Mouse (Mus musculus) stomach, postnatal 0 days (tissue): ENCODE measurements at regions not wholly inside any gene's neighbourhood (a gene's known extent, or its start where the extent isn't known, plus 50 kb on each side); places are given as distances from the start of the nearest gene placed in this dataset.

Source experiments
- ATAC-seq: fragments of 200-750 bp; cut with Nextera tagmentation; 2 replicates; pipeline ENCODE4 v1.8.0; 2017; ENCODE audit not compliant: low FRiP score, low TSS enrichment
- DNase-seq: peaks from one replicate; pipeline ENCODE4 v3.0.0-alpha.2; 2016; ENCODE audit warnings: low spot score
- H3K27ac ChIP-seq: fragments of 300-500 bp; sonication (generic); replicated peaks from 2 replicates; pipeline ENCODE4 v1.5.1; 2014; ENCODE audit warnings: mild to moderate bottlenecking, control low read depth
- H3K27me3 ChIP-seq: fragments of 300-500 bp; sonication (generic); 2 replicates; pipeline ENCODE4 v1.6.1; 2014; ENCODE audit warnings: low read length; ENCODE audit not compliant: control insufficient read depth, insufficient read depth
- H3K36me3 ChIP-seq: fragments of 300-500 bp; sonication (generic); 2 replicates; pipeline ENCODE4 v1.6.1; 2014; ENCODE audit warnings: low read length, mixed read lengths; ENCODE audit not compliant: control insufficient read depth, insufficient read depth
- H3K4me1 ChIP-seq: fragments of 300-500 bp; sonication (generic); replicated peaks from 2 replicates; pipeline ENCODE4 v1.6.1; 2014; ENCODE audit warnings: antibody characterized with exemption; ENCODE audit not compliant: control insufficient read depth, insufficient read depth
- H3K4me2 ChIP-seq: fragments of 300-500 bp; sonication (generic); replicated peaks from 2 replicates; pipeline ENCODE4 v1.6.1; 2014; ENCODE audit warnings: low read depth, mild to moderate bottlenecking, control low read depth, moderate library complexity
- H3K4me3 ChIP-seq: fragments of 300-500 bp; sonication (generic); 2 replicates; pipeline ENCODE4 v1.5.1; 2014; ENCODE audit warnings: low read depth, low read length, control low read depth
- H3K9ac ChIP-seq: fragments of 300-500 bp; sonication (generic); 2 replicates; pipeline ENCODE4 v1.6.1; 2014; ENCODE audit warnings: mild to moderate bottlenecking, low read length, control low read depth, mixed read lengths
- H3K9me3 ChIP-seq: fragments of 300-500 bp; sonication (generic); 2 replicates; pipeline ENCODE4 v1.6.1; 2016; ENCODE audit warnings: low read length; ENCODE audit not compliant: control insufficient read depth
- CTCF ChIP-seq: IDR thresholded peaks from 2 replicates; pipeline ENCODE4 v1.5.1; 2016; ENCODE audit warnings: antibody characterized with exemption, low read depth, mild to moderate bottlenecking, moderate library complexity
- EP300 ChIP-seq: optimal IDR thresholded peaks from 2 replicates; pipeline ENCODE3; 2016; ENCODE audit warnings: antibody characterized with exemption
- WGBS: fragments of 180-500 bp; shearing (Covaris S2); extraction: QIAGEN DNeasy Blood & Tissue Kit; methylation state at CpG from one replicate; pipeline ENCODE4 v1.1.7; 2014; 5-methylcytosine and 5-hydroxymethylcytosine counted together

GRCm38 (mm10) chr8:44252393-44252792 lies 542.5 kb upstream of the Adam34 start:
- Histone ChIP-seq H3K27ac (no peak overlapping the region), H3K4me3 (no peak overlapping the region), H3K27me3 (no peaks in the 10 kb centered on the region), H3K4me2 (no peak overlapping the region), H3K36me3 (no peaks in the 10 kb centered on the region), H3K9ac (no peak overlapping the region), H3K9me3 (no peaks in the 10 kb centered on the region), H3K4me1 (no peaks in the 10 kb centered on the region)
- 70% methylated on average over 3 of the region's 3 CpGs for WGBS
- ATAC-seq (no peak), DNase-seq (no peak)
- TF ChIP-seq CTCF (no peak), EP300 (no peak)

- Histone ChIP-seq H3K4me3 (no peak overlapping the region), H3K9ac (no peak overlapping the region), H3K27ac (no peak overlapping the region), H3K4me2 (no peak overlapping the region), H3K4me1 (no peaks in the 10 kb centered on the region), H3K27me3 (no peaks in the 10 kb centered on the region), H3K36me3 (no peaks in the 10 kb centered on the region), H3K9me3 (no peaks in the 10 kb centered on the region)
- no peak for ATAC-seq
- DNase-seq, result no peak
- TF ChIP-seq CTCF (no peak), EP300 (no peak)
- 41% methylated on average over 6 of the region's 6 CpGs for WGBS
These were observed 547.2 kb upstream of the Adam34 start for GRCm38 (mm10) chr8:44257051-44257450.

- Histone ChIP-seq H3K36me3 (no peaks in the 10 kb centered on the region), H3K27ac (no peak overlapping the region), H3K9me3 (no peaks in the 10 kb centered on the region), H3K4me3 (no peak overlapping the region), H3K4me1 (no peaks in the 10 kb centered on the region), H3K9ac (no peak overlapping the region), H3K27me3 (no peaks in the 10 kb centered on the region), H3K4me2 (no peak overlapping the region)
- peak; percentile 76 for ATAC-seq
- WGBS, result 62% methylated on average over 4 of the region's 4 CpGs
- TF ChIP-seq EP300 (no peak), CTCF (no peak)
- peak; percentile 18 for DNase-seq
These were observed 551.2 kb upstream of the Adam34 start for GRCm38 (mm10) chr8:44261039-44261438.

GRCm38 (mm10) chr8:44273300-44273699 lies 563.5 kb upstream of the Adam34 start:
- TF ChIP-seq EP300 (no peak), CTCF (no peak)
- H3K27ac ChIP-seq, result no peak overlapping the region

GRCm38 (mm10) chr8:44318216-44318615 lies 608.4 kb upstream of the Adam34 start:
- no peaks in the 10 kb centered on the region for H3K36me3 ChIP-seq
- no peaks in the 10 kb centered on the region for H3K4me1 ChIP-seq
- H3K4me2 ChIP-seq, result no peak overlapping the region
- H3K9ac ChIP-seq, result no peak overlapping the region
- H3K4me3 ChIP-seq, result no peak overlapping the region
- DNase-seq (no peak), ATAC-seq (peak; percentile 74)
- H3K27ac ChIP-seq, result no peak overlapping the region
- TF ChIP-seq EP300 (no peak), CTCF (no peak)
- no peaks in the 10 kb centered on the region for H3K9me3 ChIP-seq
- H3K27me3 ChIP-seq, result no peaks in the 10 kb centered on the region

More at GRCm38 (mm10) chr8:44273300-44273699, 563.5 kb upstream of the Adam34 start:
- H3K4me3 ChIP-seq, result no peak overlapping the region
- H3K4me2 ChIP-seq, result no peak overlapping the region
- H3K36me3 ChIP-seq, result no peaks in the 10 kb centered on the region
- WGBS, result 67% methylated on average over 4 of the region's 4 CpGs
- H3K27me3 ChIP-seq, result no peaks in the 10 kb centered on the region
- DNase-seq (no peak), ATAC-seq (no peak)
- H3K4me1 ChIP-seq, result no peaks in the 10 kb centered on the region
- H3K9me3 ChIP-seq, result no peaks in the 10 kb centered on the region
- H3K9ac ChIP-seq, result no peak overlapping the region

GRCm38 (mm10) chr8:44334323-44334993 lies 600.8 kb upstream of the Fat1 start:
- DNase-seq (no peak), ATAC-seq (no peak)
- Histone ChIP-seq H3K27ac (no peak overlapping the region), H3K9me3 (no peaks in the 10 kb centered on the region), H3K36me3 (no peaks in the 10 kb centered on the region), H3K4me1 (no peaks in the 10 kb centered on the region), H3K4me3 (no peak overlapping the region), H3K9ac (no peak overlapping the region), H3K27me3 (no peaks in the 10 kb centered on the region), H3K4me2 (no peak overlapping the region)
- 75% methylated on average over 6 of the region's 6 CpGs for WGBS
- TF ChIP-seq CTCF, result no peak
- no peak for TF ChIP-seq EP300
